Mouse (Mus musculus): ENCODE measurements around the gene Dnajc30. TPM values are rescaled to one million over a fixed set of nuclear protein-coding genes. Genes with fewer than 3 reads are reported as not detected.

Dnajc30 gene
- polyA plus RNA-seq, 1 experiment from 2014 or later: 35.9 TPM

GRCm38 (mm10) chr5:135024665-135025224 lies 39.3 kb upstream of the Dnajc30 start:
- Histone ChIP-seq H3K9me3 (ENCODE audit: control insufficient read depth) (no peaks in the 10 kb centered on the region), H3K27ac (ENCODE audit: low read depth, low read length) (no peak overlapping the region), H3K4me1 (replicated peaks; ENCODE audit: control insufficient read depth, insufficient read depth, low read length) (0 out of 2 replicates have a peak, but pooled peaks cover 11% of the 10 kb centered on the region), H3K9ac (ENCODE audit: low read depth, low read length) (no peak overlapping the region), H3K4me3 (ENCODE audit: low read depth, low read length) (no peak overlapping the region), H3K36me3 (ENCODE audit: control insufficient read depth, insufficient read depth) (no peaks in the 10 kb centered on the region), H3K4me2 (replicated peaks; ENCODE audit: low read depth) (peak overlapping the region; percentile 89), H3K27me3 (replicated peaks; ENCODE audit: control insufficient read depth, insufficient read depth, low read length) (no peaks in the 10 kb centered on the region)
- ATAC-seq: no peak
- no peak for TF ChIP-seq CTCF (IDR thresholded peaks at IDR 0.05; ENCODE audit: low read depth)
- 37% methylated on average over 11 of the region's 11 CpGs for WGBS

- peak; percentile 21 for TF ChIP-seq CTCF (IDR thresholded peaks at IDR 0.05; ENCODE audit: low read depth)
- no peak overlapping the region for H3K4me3 ChIP-seq (ENCODE audit: low read depth, low read length)
- no peak overlapping the region for H3K27ac ChIP-seq (ENCODE audit: low read depth, low read length)
- no peaks in the 10 kb centered on the region for H3K27me3 ChIP-seq (replicated peaks; ENCODE audit: control insufficient read depth, insufficient read depth, low read length)
- 0 out of 2 replicates have a peak, but pooled peaks cover 11% of the 10 kb centered on the region for H3K4me1 ChIP-seq (replicated peaks; ENCODE audit: control insufficient read depth, insufficient read depth, low read length)
- H3K9me3 ChIP-seq (ENCODE audit: control insufficient read depth): no peaks in the 10 kb centered on the region
- 13% methylated on average over 7 of the region's 7 CpGs for WGBS
- peak overlapping the region; percentile 27 for H3K4me2 ChIP-seq (replicated peaks; ENCODE audit: low read depth)
- ATAC-seq: no peak
- no peaks in the 10 kb centered on the region for H3K36me3 ChIP-seq (ENCODE audit: control insufficient read depth, insufficient read depth)
- no peak overlapping the region for H3K9ac ChIP-seq (ENCODE audit: low read depth, low read length)
Observed at GRCm38 (mm10) chr5:135025899-135026298, 38.1 kb upstream of the Dnajc30 start.

GRCm38 (mm10) chr5:135029007-135029854 lies 34.8 kb upstream of the Dnajc30 start:
- whole genome bisulfite sequencing: 43% methylated on average over 18 of the region's 18 CpGs
- H3K9ac ChIP-seq (ENCODE audit: low read depth, low read length): 0 out of 2 replicates have a peak overlapping the region, but pooled peaks have one; percentile 27
- H3K27ac ChIP-seq (ENCODE audit: low read depth, low read length): no peak overlapping the region

GRCm38 (mm10) chr5:135032581-135032980 lies 31.4 kb upstream of the Dnajc30 start:
- H3K27me3 ChIP-seq (replicated peaks; ENCODE audit: control insufficient read depth, insufficient read depth, low read length): no peaks in the 10 kb centered on the region
- H3K4me1 ChIP-seq (replicated peaks; ENCODE audit: control insufficient read depth, insufficient read depth, low read length): 0 out of 2 replicates have a peak, but pooled peaks cover 6% of the 10 kb centered on the region
- no peak overlapping the region for H3K4me3 ChIP-seq (ENCODE audit: low read depth, low read length)
- no peak overlapping the region for H3K27ac ChIP-seq (ENCODE audit: low read depth, low read length)
- 80% methylated on average over 5 of the region's 5 CpGs for WGBS
- ATAC-seq: no peak
- H3K4me2 ChIP-seq (replicated peaks; ENCODE audit: low read depth): no peak overlapping the region
- peaks cover 6% of the 10 kb centered on the region for H3K36me3 ChIP-seq (ENCODE audit: control insufficient read depth, insufficient read depth)
- TF ChIP-seq CTCF (IDR thresholded peaks at IDR 0.05; ENCODE audit: low read depth): no peak
- no peaks in the 10 kb centered on the region for H3K9me3 ChIP-seq (ENCODE audit: control insufficient read depth)
- no peak overlapping the region for H3K9ac ChIP-seq (ENCODE audit: low read depth, low read length)

More at GRCm38 (mm10) chr5:135029007-135029854, 34.8 kb upstream of the Dnajc30 start:
- ATAC-seq: 0 out of 2 replicates have a peak, but pooled peaks have one; percentile 14
- H3K36me3 ChIP-seq (ENCODE audit: control insufficient read depth, insufficient read depth): no peaks in the 10 kb centered on the region
- H3K4me3 ChIP-seq (ENCODE audit: low read depth, low read length): peak overlapping the region; percentile 2; the same call in 1 of the 2 replicates
- no peaks in the 10 kb centered on the region for H3K27me3 ChIP-seq (replicated peaks; ENCODE audit: control insufficient read depth, insufficient read depth, low read length)
- 0 out of 2 replicates have a peak, but pooled peaks cover 11% of the 10 kb centered on the region for H3K4me1 ChIP-seq (replicated peaks; ENCODE audit: control insufficient read depth, insufficient read depth, low read length)
- no peak for TF ChIP-seq CTCF (IDR thresholded peaks at IDR 0.05; ENCODE audit: low read depth)
- peak overlapping the region; percentile 44 for H3K4me2 ChIP-seq (replicated peaks; ENCODE audit: low read depth)
- H3K9me3 ChIP-seq (ENCODE audit: control insufficient read depth): no peaks in the 10 kb centered on the region

- ATAC-seq: no peak
- TF ChIP-seq CTCF (IDR thresholded peaks at IDR 0.05; ENCODE audit: low read depth): peak; percentile 46
- H3K4me1 ChIP-seq (replicated peaks; ENCODE audit: control insufficient read depth, insufficient read depth, low read length): no peaks in the 10 kb centered on the region
- peaks cover 13% of the 10 kb centered on the region for H3K36me3 ChIP-seq (ENCODE audit: control insufficient read depth, insufficient read depth)
- H3K27me3 ChIP-seq (replicated peaks; ENCODE audit: control insufficient read depth, insufficient read depth, low read length): no peaks in the 10 kb centered on the region
- no peak overlapping the region for H3K4me2 ChIP-seq (replicated peaks; ENCODE audit: low read depth)
- H3K9ac ChIP-seq (ENCODE audit: low read depth, low read length): no peak overlapping the region
- H3K9me3 ChIP-seq (ENCODE audit: control insufficient read depth): no peaks in the 10 kb centered on the region
- 97% methylated on average over 2 of the region's 2 CpGs for WGBS
- no peak overlapping the region for H3K4me3 ChIP-seq (ENCODE audit: low read depth, low read length)
- no peak overlapping the region; the same call in 1 of the 2 replicates for H3K27ac ChIP-seq (ENCODE audit: low read depth, low read length)
Observed at GRCm38 (mm10) chr5:135034593-135034992, 29.4 kb upstream of the Dnajc30 start.

- H3K36me3 ChIP-seq (ENCODE audit: control insufficient read depth, insufficient read depth): peaks cover 18% of the 10 kb centered on the region
- no peak for TF ChIP-seq CTCF (IDR thresholded peaks at IDR 0.05; ENCODE audit: low read depth)
Observed at GRCm38 (mm10) chr5:135035608-135036359, 28.2 kb upstream of the Dnajc30 start.

More at GRCm38 (mm10) chr5:135035608-135036359, 28.2 kb upstream of the Dnajc30 start:
- Histone ChIP-seq H3K27me3 (replicated peaks; ENCODE audit: control insufficient read depth, insufficient read depth, low read length) (no peaks in the 10 kb centered on the region), H3K4me2 (replicated peaks; ENCODE audit: low read depth) (no peak overlapping the region), H3K27ac (ENCODE audit: low read depth, low read length) (no peak overlapping the region), H3K9ac (ENCODE audit: low read depth, low read length) (no peak overlapping the region), H3K4me3 (ENCODE audit: low read depth, low read length) (no peak overlapping the region), H3K4me1 (replicated peaks; ENCODE audit: control insufficient read depth, insufficient read depth, low read length) (no peaks in the 10 kb centered on the region), H3K9me3 (ENCODE audit: control insufficient read depth) (no peaks in the 10 kb centered on the region)
- WGBS: 67% methylated on average over 18 of the region's 18 CpGs
- no peak for ATAC-seq
